Mouse (Mus musculus) brain, embryonic 14.5 days (tissue): ENCODE data around the gene Chtf18.

ENCODE experiments used
- CTCF ChIP-seq: fragments of 200-500 bp; IDR thresholded peaks from 2 replicates; pipeline ENCODE4 v1.5.1; 2012; ENCODE audit warnings: inconsistent platforms, mild to moderate bottlenecking, moderate library complexity, borderline replicate concordance; ENCODE audit not compliant: insufficient read depth, insufficient read length; ENCODE audit errors: extremely low read depth
- POLR2A ChIP-seq: fragments of 200-500 bp; IDR thresholded peaks from 2 replicates; pipeline ENCODE4 v1.6.1; 2012; ENCODE audit warnings: mild to moderate bottlenecking, inconsistent platforms, borderline replicate concordance; ENCODE audit not compliant: poor library complexity, insufficient read depth, insufficient read length, severe bottlenecking; ENCODE audit errors: extremely low read depth

DNA sequence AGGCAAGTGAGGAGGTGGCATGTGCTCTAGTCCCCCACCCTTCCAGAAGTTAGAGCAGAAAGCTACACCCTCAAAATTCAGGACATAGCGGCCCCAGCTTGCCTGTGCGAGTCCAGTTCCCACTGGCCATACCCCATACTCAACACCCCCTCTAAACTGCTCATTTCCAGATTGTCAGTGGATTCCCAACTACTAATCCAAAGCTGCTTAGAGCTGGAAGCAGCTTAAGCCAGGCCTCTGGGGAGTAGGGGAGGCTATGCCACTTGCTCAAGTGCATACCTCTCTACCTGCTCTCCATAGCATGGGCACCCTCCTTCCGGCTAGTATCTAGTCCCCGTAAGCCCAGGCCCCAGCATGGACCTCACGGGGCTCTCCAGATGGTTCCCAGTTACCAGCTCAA, 5.7 kb downstream of the Chtf18 start:
- TF ChIP-seq POLR2A: no peak
- no peak for TF ChIP-seq CTCF
